Mouse (Mus musculus) MEL (cell line): ENCODE measurements at regions not wholly inside any gene's neighbourhood (a gene's known extent, or its start where the extent isn't known, plus 50 kb on each side); places are given as distances from the start of the nearest gene placed in this dataset.

ENCODE experiments used
- DNase-seq: peaks from one replicate; pipeline ENCODE4 v3.0.0; 2011; ENCODE audit warnings: low read depth, low spot score
- H3K27ac ChIP-seq: 2 replicates; pipeline ENCODE4 v1.5.1; 2012; ENCODE audit warnings: low read depth, mild to moderate bottlenecking, control low read depth, low read length, moderate library complexity; ENCODE audit not compliant: control insufficient read depth
- H3K27me3 ChIP-seq, 2 experiments: fragments of 150-350 bp in 1 of 2; sonication (generic) in 1 of 2; 2 replicates each; pipeline ENCODE4 v1.6.1; 2012; ENCODE audit warnings: low read length in 2 of 2, mild to moderate bottlenecking in 2 of 2, improper control_type of control experiment in 1 of 2, moderate library complexity in 1 of 2; ENCODE audit not compliant: insufficient read depth in 2 of 2, control insufficient read depth in 1 of 2
- H3K36me3 ChIP-seq, 2 experiments: 2 replicates each; pipeline ENCODE4 v1.6.1; 2012 to 2014; ENCODE audit warnings: low read length in 2 of 2, improper control_type of control experiment in 1 of 2, inconsistent platforms in 1 of 2, mild to moderate bottlenecking in 1 of 2; ENCODE audit not compliant: insufficient read depth in 2 of 2, control insufficient read depth in 1 of 2
- H3K4me1 ChIP-seq, 2 experiments: fragments of 150-350 bp in 1 of 2; sonication (generic) in 1 of 2; 2 replicates each; pipeline ENCODE4 v1.6.1; 2012; ENCODE audit warnings: low read length in 2 of 2, improper control_type of control experiment in 1 of 2, mild to moderate bottlenecking in 1 of 2; ENCODE audit not compliant: insufficient read depth in 2 of 2, control insufficient read depth in 1 of 2
- H3K4me3 ChIP-seq, 2 experiments: fragments of 150-350 bp in 1 of 2; sonication (generic) in 1 of 2; 2 replicates each; pipeline ENCODE4 v1.5.1; 2012; ENCODE audit warnings: low read depth in 2 of 2, low read length in 2 of 2, mild to moderate bottlenecking in 2 of 2, moderate library complexity in 2 of 2, control low read depth in 1 of 2, improper control_type of control experiment in 1 of 2; ENCODE audit not compliant: control insufficient read depth in 1 of 2, insufficient read depth in 1 of 2
- H3K79me2 ChIP-seq: 2 replicates; pipeline ENCODE4 v1.6.1; 2012; ENCODE audit warnings: mild to moderate bottlenecking, low read length, moderate library complexity; ENCODE audit not compliant: control insufficient read depth, poor library complexity, insufficient read depth
- H3K9ac ChIP-seq: 2 replicates; pipeline ENCODE4 v1.6.1; 2012; ENCODE audit warnings: low read depth, mild to moderate bottlenecking, control low read depth, low read length, moderate library complexity; ENCODE audit not compliant: control insufficient read depth, poor library complexity, severe bottlenecking
- H3K9me3 ChIP-seq: fragments of 150-350 bp; sonication (generic); replicated peaks from 2 replicates; pipeline ENCODE4 v1.6.1; 2012; ENCODE audit warnings: mild to moderate bottlenecking, low read length, improper control_type of control experiment, moderate library complexity; ENCODE audit not compliant: insufficient read depth
- BHLHE40 ChIP-seq: IDR thresholded peaks from 2 replicates; pipeline ENCODE4 v1.6.1; 2012; ENCODE audit warnings: low read depth, mild to moderate bottlenecking, inconsistent platforms, low read length, improper control_type of control experiment, borderline replicate concordance
- CHD2 ChIP-seq: IDR thresholded peaks from 2 replicates; pipeline ENCODE4 v1.6.1; 2011; ENCODE audit warnings: low read length, improper control_type of control experiment
- CTCF ChIP-seq, 3 experiments: IDR thresholded peaks in 2 of 3; conservative IDR thresholded peaks in 1 of 3; 2 replicates each; pipeline ENCODE4 v1.5.1; 2011 to 2012; ENCODE audit warnings: low read length in 3 of 3, low read depth in 2 of 3, mild to moderate bottlenecking in 2 of 3, improper control_type of control experiment in 1 of 3, inconsistent platforms in 1 of 3, mixed read lengths in 1 of 3, moderate library complexity in 1 of 3; ENCODE audit not compliant: control insufficient read depth in 1 of 3, insufficient read depth in 1 of 3, poor library complexity in 1 of 3, severe bottlenecking in 1 of 3
- GATA1 ChIP-seq: IDR thresholded peaks from 2 replicates; pipeline ENCODE4 v1.6.1; 2011; ENCODE audit warnings: low read depth, low read length, improper control_type of control experiment
- HCFC1 ChIP-seq: IDR thresholded peaks from 2 replicates; pipeline ENCODE4 v1.6.1; 2012; ENCODE audit warnings: low read depth, mild to moderate bottlenecking, inconsistent platforms, low read length, improper control_type of control experiment, moderate library complexity
- JUND ChIP-seq: IDR thresholded peaks from 2 replicates; pipeline ENCODE4 v1.6.1; 2011; ENCODE audit warnings: low read depth, mild to moderate bottlenecking, improper control_type of control experiment, low read length
- MXI1 ChIP-seq: IDR thresholded peaks from 2 replicates; pipeline ENCODE4 v1.6.1; 2011; ENCODE audit warnings: mild to moderate bottlenecking, low read depth, low read length, improper control_type of control experiment
- MYB ChIP-seq: IDR thresholded peaks from 2 replicates; pipeline ENCODE4 v1.6.1; 2011; ENCODE audit warnings: mild to moderate bottlenecking, low read depth, low read length, improper control_type of control experiment
- NRF1 ChIP-seq: IDR thresholded peaks from 2 replicates; pipeline ENCODE4 v1.6.1; 2014; ENCODE audit warnings: low read depth, mild to moderate bottlenecking, inconsistent platforms, low read length, improper control_type of control experiment, moderate library complexity; ENCODE audit not compliant: poor library complexity, insufficient read depth, severe bottlenecking
- RAD21 ChIP-seq: IDR thresholded peaks from 2 replicates; pipeline ENCODE4 v1.6.1; 2011; ENCODE audit warnings: mild to moderate bottlenecking, low read depth, low read length, improper control_type of control experiment
- RCOR1 ChIP-seq: IDR thresholded peaks from 2 replicates; pipeline ENCODE4 v1.6.1; 2012; ENCODE audit warnings: low read depth, mild to moderate bottlenecking, inconsistent platforms, low read length, improper control_type of control experiment
- SIN3A ChIP-seq: IDR thresholded peaks from 2 replicates; pipeline ENCODE4 v1.6.1; 2012; ENCODE audit warnings: low read length, improper control_type of control experiment, inconsistent platforms
- SMC3 ChIP-seq: IDR thresholded peaks from 2 replicates; pipeline ENCODE4 v1.6.1; 2011; ENCODE audit warnings: low read depth, low read length, improper control_type of control experiment
- TAL1 ChIP-seq: IDR thresholded peaks from 2 replicates; pipeline ENCODE4 v1.6.1; 2012; ENCODE audit warnings: mild to moderate bottlenecking, inconsistent platforms, low read length, moderate library complexity, mixed read lengths
- TCF12 ChIP-seq: IDR thresholded peaks from 2 replicates; pipeline ENCODE4 v1.6.1; 2014; ENCODE audit warnings: low read depth, mild to moderate bottlenecking, inconsistent platforms, low read length, improper control_type of control experiment, moderate library complexity
- USF1 ChIP-seq: IDR thresholded peaks from 2 replicates; pipeline ENCODE4 v1.6.1; 2014; ENCODE audit warnings: low read depth, mild to moderate bottlenecking, inconsistent platforms, low read length, improper control_type of control experiment, moderate library complexity
- ZC3H11A ChIP-seq: IDR thresholded peaks from 2 replicates; pipeline ENCODE4 v1.6.1; 2012; ENCODE audit warnings: low read depth, mild to moderate bottlenecking, inconsistent platforms, low read length, improper control_type of control experiment
- ZMIZ1 ChIP-seq: IDR thresholded peaks from 2 replicates; pipeline ENCODE4 v1.6.1; 2012; ENCODE audit warnings: low read depth, mild to moderate bottlenecking, inconsistent platforms, low read length, improper control_type of control experiment, moderate library complexity
- ZNF384 ChIP-seq: IDR thresholded peaks from 2 replicates; pipeline ENCODE4 v1.6.1; 2012; ENCODE audit warnings: low read depth, mild to moderate bottlenecking, inconsistent platforms, low read length, improper control_type of control experiment

DNA sequence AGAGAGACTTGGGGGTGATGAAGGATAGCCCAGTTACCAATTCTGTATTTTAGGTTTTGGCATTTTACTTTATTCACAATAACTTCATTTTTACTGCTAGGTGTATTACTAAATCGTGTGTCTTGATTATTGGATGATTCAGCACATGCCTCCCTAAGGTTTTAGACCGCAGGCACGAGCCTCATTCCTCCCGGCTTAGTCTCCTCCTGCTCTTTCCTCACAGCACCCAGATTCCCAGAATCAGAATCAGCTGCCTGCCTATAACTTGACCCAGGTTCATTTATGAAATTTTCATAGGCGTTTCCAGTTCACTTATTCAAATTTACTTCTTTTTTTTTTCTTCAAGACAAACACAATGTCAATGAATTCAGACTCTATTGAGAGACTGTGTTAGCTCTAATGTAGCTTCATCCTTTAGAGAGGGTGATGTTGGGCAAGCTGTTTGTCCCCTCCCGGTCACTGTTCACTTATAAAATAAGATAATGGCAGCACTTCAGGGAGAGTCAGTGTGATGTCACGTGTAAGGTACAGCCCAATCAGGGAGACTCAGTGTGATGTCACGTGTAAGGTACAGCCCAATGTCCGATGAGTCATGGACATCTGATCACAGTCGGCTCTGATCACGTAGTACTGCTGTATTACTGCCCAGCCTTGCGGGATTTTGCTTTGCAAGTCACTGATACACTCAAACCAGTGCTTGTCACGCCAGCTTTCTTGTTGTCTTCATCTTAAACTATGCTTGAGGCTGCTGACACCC lies 127.6 kb upstream of the Daam1 start:
- H3K4me3 ChIP-seq, result no peak overlapping the region
- TF ChIP-seq GATA1, result no peak
- no peak for TF ChIP-seq SIN3A
- TF ChIP-seq JUND, result no peak
- no peak for TF ChIP-seq TCF12
- no peak for TF ChIP-seq NRF1
- TF ChIP-seq ZNF384, result no peak
- no peak for TF ChIP-seq TAL1
- TF ChIP-seq RAD21, result no peak
- TF ChIP-seq MYB, result no peak
- TF ChIP-seq BHLHE40, result no peak
- no peak for TF ChIP-seq USF1
- no peak for TF ChIP-seq RCOR1
- no peak for TF ChIP-seq HCFC1
- TF ChIP-seq, all 39 proteins: peak for 0
- Histone ChIP-seq H3K9ac (no peak overlapping the region), H3K79me2 (no peaks in the 10 kb centered on the region), H3K27ac (no peak overlapping the region), H3K9me3 (no peaks in the 10 kb centered on the region), H3K36me3 (no peaks in the 10 kb centered on the region), H3K4me1 (no peaks in the 10 kb centered on the region), H3K27me3 (no peaks in the 10 kb centered on the region)
- no peak for DNase-seq

GRCm38 (mm10) chr12:71704431-71704830 lies 126.4 kb upstream of the Daam1 start:
- TF ChIP-seq TCF12 (no peak), BHLHE40 (no peak)
- Histone ChIP-seq H3K79me2 (no peaks in the 10 kb centered on the region), H3K9ac (no peak overlapping the region), H3K9me3 (no peaks in the 10 kb centered on the region), H3K36me3 (no peaks in the 10 kb centered on the region), H3K4me1 (no peaks in the 10 kb centered on the region), H3K27me3 (no peaks in the 10 kb centered on the region), H3K4me3 (no peak overlapping the region), H3K27ac (no peak overlapping the region)
- DNase-seq, result peak; percentile 14

DNA sequence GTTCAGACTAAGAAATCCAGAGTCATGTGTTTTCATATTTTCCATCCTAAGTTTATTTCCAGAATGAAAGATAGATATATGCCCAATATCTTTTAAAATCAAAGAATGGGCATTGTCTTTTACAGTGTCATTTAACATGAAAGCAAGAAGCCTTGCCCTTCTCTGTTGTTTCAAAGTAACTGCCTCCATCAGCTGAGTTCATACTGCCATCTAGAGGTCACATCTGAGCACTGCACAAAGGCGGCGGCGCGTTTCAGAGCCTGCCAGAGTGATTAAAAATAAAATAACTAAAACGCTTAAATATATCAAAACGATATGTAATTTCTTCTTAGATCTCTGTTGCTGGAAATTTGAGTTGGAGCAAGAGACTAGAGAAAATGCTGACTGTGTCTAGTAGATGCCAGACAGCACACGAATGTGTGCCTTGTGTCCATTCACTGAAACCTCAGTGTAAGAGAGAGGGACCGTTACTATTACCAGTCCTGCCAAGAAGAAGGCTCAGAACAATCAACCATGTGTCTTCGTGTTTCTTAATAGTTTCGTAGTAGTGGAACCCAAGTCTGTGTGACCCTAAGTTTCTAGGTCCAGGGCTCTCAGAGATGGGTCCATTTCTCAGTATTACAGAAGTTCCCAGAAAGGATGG lies 123.0 kb upstream of the Daam1 start:
- H3K9me3 ChIP-seq, result no peaks in the 10 kb centered on the region
- no peak overlapping the region for H3K4me3 ChIP-seq
- DNase-seq, result peak; percentile 61
- no peaks in the 10 kb centered on the region for H3K36me3 ChIP-seq
- H3K4me1 ChIP-seq, result no peaks in the 10 kb centered on the region
- H3K27me3 ChIP-seq, result no peaks in the 10 kb centered on the region; a peak in 1 of 4 replicates
- TF ChIP-seq RAD21, result peak; percentile 95
- peak; percentile 79 to 91 (median 83) for TF ChIP-seq CTCF (IDR thresholded peaks at IDR 0.05 in 2 of 3, conservative IDR thresholded peaks at IDR 0.05 in 1 of 3; ENCODE audit: control insufficient read depth in 1 of 3, insufficient read depth in 1 of 3, low read depth in 2 of 3, low read length in 3 of 3, poor library complexity in 1 of 3, severe bottlenecking in 1 of 3)
- TF ChIP-seq ZMIZ1, result no peak
- peak; percentile 78 for TF ChIP-seq SMC3
- no peak for TF ChIP-seq MXI1
- peak; percentile 70 for TF ChIP-seq ZC3H11A
- TF ChIP-seq BHLHE40, result peak; percentile 34; the same call in 1 of the 2 replicates
- TF ChIP-seq CHD2, result no peak
- H3K27ac ChIP-seq, result no peak overlapping the region
- no peak overlapping the region for H3K9ac ChIP-seq
- no peaks in the 10 kb centered on the region for H3K79me2 ChIP-seq
